Mouse (Mus musculus) R1 (cell line): ENCODE data around the gene 1810049J17Rik.
"Not testable (repeated sequence)": the region's sequence is repeated elsewhere in the genome, so short reads cannot be mapped to it uniquely, and the experiment has no call there.

ENCODE experiments used
- DNase-seq: peaks from one replicate; pipeline ENCODE4 v3.0.0-alpha.2; 2018; ENCODE audit warnings: low read depth, low spot score

Gene 1810049J17Rik

GRCm38 (mm10) chr15:12321788-12322621 is at the start of gene 1810049J17Rik:
1810049J17Rik (minus strand) TSS chr15:12321899.
- DNase-seq = peak; percentile 75

- DNase-seq = peak; percentile 84
These were observed 49.5 kb upstream of the 1810049J17Rik start for GRCm38 (mm10) chr15:12371183-12371582.

- no peak for DNase-seq
These were observed 48.4 kb upstream of the 1810049J17Rik start for GRCm38 (mm10) chr15:12370096-12370495.

GRCm38 (mm10) chr15:12368850-12369249 is 47.2 kb upstream of the 1810049J17Rik start:
- no peak for DNase-seq

- DNase-seq = no peak
These were observed 46.7 kb upstream of the 1810049J17Rik start for GRCm38 (mm10) chr15:12368357-12368756.

- DNase-seq = no peak
These were observed 45.8 kb upstream of the 1810049J17Rik start for GRCm38 (mm10) chr15:12367306-12368080.

- not testable (repeated sequence) for DNase-seq
These were observed 45.0 kb upstream of the 1810049J17Rik start for GRCm38 (mm10) chr15:12366580-12367305.

GRCm38 (mm10) chr15:12366072-12366469 is 44.4 kb upstream of the 1810049J17Rik start:
- DNase-seq = no peak

- DNase-seq = no peak
These were observed 43.8 kb upstream of the 1810049J17Rik start for GRCm38 (mm10) chr15:12365416-12366071.

- no peak for DNase-seq
These were observed 42.4 kb upstream of the 1810049J17Rik start for GRCm38 (mm10) chr15:12364096-12364495.

GRCm38 (mm10) chr15:12362701-12363040 is 41.0 kb upstream of the 1810049J17Rik start:
- DNase-seq = no peak

- DNase-seq = no peak
These were observed 40.5 kb upstream of the 1810049J17Rik start for GRCm38 (mm10) chr15:12362001-12362700.

- no peak for DNase-seq
These were observed 39.0 kb upstream of the 1810049J17Rik start for GRCm38 (mm10) chr15:12360519-12361212.

GRCm38 (mm10) chr15:12358384-12358783 is 36.7 kb upstream of the 1810049J17Rik start:
- DNase-seq = no peak

GRCm38 (mm10) chr15:12357459-12357858 is 35.8 kb upstream of the 1810049J17Rik start:
- DNase-seq = no peak

- no peak for DNase-seq
These were observed 34.2 kb upstream of the 1810049J17Rik start for GRCm38 (mm10) chr15:12355907-12356306.

GRCm38 (mm10) chr15:12355261-12355660 is 33.6 kb upstream of the 1810049J17Rik start:
- no peak for DNase-seq

- DNase-seq = peak; percentile 50
These were observed 32.6 kb upstream of the 1810049J17Rik start for GRCm38 (mm10) chr15:12354281-12354810.

- DNase-seq = no peak
These were observed 29.8 kb upstream of the 1810049J17Rik start for GRCm38 (mm10) chr15:12351470-12351869.

GRCm38 (mm10) chr15:12349840-12350239 is 28.1 kb upstream of the 1810049J17Rik start:
- no peak for DNase-seq
